Mouse (Mus musculus) limb, embryonic 11.5 days (tissue): ENCODE data around the gene Kirrel3. TPM values are rescaled to one million over a fixed set of nuclear protein-coding genes. Genes with fewer than 3 reads are reported as not detected.

Source experiments
- ATAC-seq: fragments of 200-750 bp; cut with Nextera tagmentation; 2 replicates; pipeline ENCODE4 v1.8.0; 2017; ENCODE audit warnings: low read depth; ENCODE audit not compliant: insufficient number of reproducible peaks, low FRiP score, low TSS enrichment
- DNase-seq: peaks from one replicate; pipeline ENCODE4 v3.0.0-alpha.2; 2015; ENCODE audit warnings: low spot score
- H3K27ac ChIP-seq: fragments of 300-500 bp; sonication (generic); replicated peaks from 2 replicates; pipeline ENCODE4 v1.5.1; 2014; ENCODE audit warnings: low read depth, mild to moderate bottlenecking, low read length
- H3K27me3 ChIP-seq: fragments of 300-500 bp; sonication (generic); 2 replicates; pipeline ENCODE4 v1.6.1; 2014; ENCODE audit warnings: mild to moderate bottlenecking, low read length, mixed read lengths; ENCODE audit not compliant: control insufficient read depth, insufficient read depth
- H3K36me3 ChIP-seq: fragments of 300-500 bp; sonication (generic); 2 replicates; pipeline ENCODE4 v1.6.1; 2014; ENCODE audit warnings: mild to moderate bottlenecking, low read length, moderate library complexity, mixed read lengths; ENCODE audit not compliant: control insufficient read depth, insufficient read depth
- H3K4me1 ChIP-seq: fragments of 300-500 bp; sonication (generic); 2 replicates; pipeline ENCODE4 v1.6.1; 2014; ENCODE audit warnings: low read length, mixed read lengths; ENCODE audit not compliant: control insufficient read depth, insufficient read depth
- H3K4me2 ChIP-seq: fragments of 300-500 bp; sonication (generic); 2 replicates; pipeline ENCODE4 v1.6.1; 2014; ENCODE audit warnings: low read depth, mild to moderate bottlenecking, moderate library complexity; ENCODE audit not compliant: severe bottlenecking
- H3K4me3 ChIP-seq: fragments of 300-500 bp; sonication (generic); 2 replicates; pipeline ENCODE4 v1.5.1; 2014; ENCODE audit warnings: low read depth, low read length
- H3K9ac ChIP-seq: fragments of 300-500 bp; sonication (generic); 2 replicates; pipeline ENCODE4 v1.6.1; 2014; ENCODE audit warnings: mild to moderate bottlenecking, low read length
- H3K9me3 ChIP-seq: fragments of 300-500 bp; sonication (generic); 2 replicates; pipeline ENCODE4 v1.6.1; 2016; ENCODE audit warnings: low read length; ENCODE audit not compliant: control insufficient read depth
- WGBS: fragments of 180-500 bp; shearing (Covaris S2); extraction: QIAGEN DNeasy Blood & Tissue Kit; methylation state at CpG from one replicate; pipeline ENCODE4 v1.1.7; 2014; 5-methylcytosine and 5-hydroxymethylcytosine counted together
- polyA plus RNA-seq: library from polyadenylated mRNA; unstranded; fragments of >200 nt; fragmentation: Nextera tagmentation; extraction: Ambion mirVana; gene quantifications from 2 replicates; pipeline ENCODE4 v1.2.1, GENCODE M21; 2014

The Kirrel3 gene
- polyA plus RNA-seq, 1 experiment from 2014 or later, result 2.6 TPM

DNA sequence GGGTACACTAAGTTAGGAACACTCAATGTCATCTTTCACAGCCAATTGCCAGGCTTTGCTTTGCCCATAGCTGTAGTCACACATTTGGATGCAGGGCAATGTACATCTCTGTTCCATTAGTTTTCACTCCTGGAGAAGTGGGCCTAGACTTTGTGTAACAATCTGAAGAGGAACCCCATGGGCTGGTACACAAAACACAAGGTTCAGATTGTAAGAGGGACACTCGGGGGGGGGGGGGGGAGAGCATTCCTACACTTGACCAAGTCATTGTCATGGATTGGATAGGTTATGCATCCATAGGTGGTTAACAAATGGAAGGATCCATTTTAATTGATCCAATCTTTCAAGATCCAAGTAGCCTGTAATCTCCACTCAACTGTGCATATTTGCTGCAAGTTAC is 75.6 kb downstream of the Kirrel3 start:
- DNase-seq, result no peak
- H3K27me3 ChIP-seq, result no peaks in the 10 kb centered on the region
- no peak overlapping the region for H3K4me2 ChIP-seq
- H3K4me3 ChIP-seq, result no peak overlapping the region
- H3K9ac ChIP-seq, result no peak overlapping the region
- no peaks in the 10 kb centered on the region for H3K9me3 ChIP-seq
- ATAC-seq, result no peak
- H3K36me3 ChIP-seq, result no peaks in the 10 kb centered on the region
- no peak overlapping the region for H3K27ac ChIP-seq
- H3K4me1 ChIP-seq, result peaks cover 4% of the 10 kb centered on the region; the same call in 1 of the 2 replicates
- WGBS, result 67% methylated on average over 1 of the region's 1 CpGs

DNA sequence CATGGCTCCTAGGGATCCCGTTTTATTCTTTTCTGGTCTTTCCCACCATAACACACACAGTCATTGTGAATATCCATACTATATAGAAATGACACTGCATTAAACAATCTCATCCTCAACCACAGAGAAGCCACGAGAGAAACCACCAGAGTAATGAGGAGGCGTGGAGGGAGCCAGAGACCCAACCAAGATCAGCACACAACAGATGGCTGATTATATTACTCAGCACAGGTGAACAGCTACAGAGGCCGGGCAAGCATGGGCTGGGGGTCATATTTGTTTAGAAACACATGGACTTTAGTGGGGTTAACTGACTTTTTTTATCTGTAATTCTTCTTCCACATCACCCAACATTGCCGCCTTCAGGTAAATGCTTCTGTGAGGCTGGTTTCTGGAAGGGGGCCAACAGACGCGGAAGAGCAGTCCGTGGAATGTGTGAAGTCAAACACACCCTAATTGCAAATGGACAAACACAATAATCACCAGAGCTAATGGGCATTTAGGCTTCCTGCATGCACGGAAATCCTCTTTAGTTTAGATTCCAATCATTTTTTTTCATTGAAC is 76.8 kb downstream of the Kirrel3 start:
- DNase-seq (no peak), ATAC-seq (no peak)
- Histone ChIP-seq H3K4me2 (no peak overlapping the region), H3K36me3 (no peaks in the 10 kb centered on the region), H3K4me1 (peaks cover 4% of the 10 kb centered on the region; the same call in 1 of the 2 replicates), H3K4me3 (no peak overlapping the region), H3K9ac (no peak overlapping the region), H3K27me3 (no peaks in the 10 kb centered on the region), H3K27ac (no peak overlapping the region), H3K9me3 (no peaks in the 10 kb centered on the region)
- WGBS, result 86% methylated on average over 9 of the region's 9 CpGs

DNA sequence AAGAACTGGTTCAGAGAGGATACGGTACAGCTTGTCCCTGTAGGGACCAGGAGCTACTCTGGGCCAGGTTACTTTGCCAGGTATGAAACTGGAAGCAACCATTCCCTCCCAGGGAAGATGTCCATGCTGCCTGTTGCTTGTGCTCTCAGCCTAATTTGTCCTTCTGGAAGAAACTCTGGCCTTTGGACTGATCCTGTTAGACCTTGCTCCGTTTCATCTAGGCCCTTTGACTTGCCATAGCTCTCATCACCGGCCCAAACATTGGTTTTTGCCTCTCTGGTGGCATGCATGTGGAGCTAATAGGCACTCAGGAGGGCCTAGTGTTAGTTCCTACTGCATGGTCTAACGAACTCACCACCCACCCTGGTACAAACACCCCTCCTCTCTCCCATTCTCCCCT is 88.2 kb downstream of the Kirrel3 start:
- no peaks in the 10 kb centered on the region for H3K9me3 ChIP-seq
- DNase-seq (no peak), ATAC-seq (no peak)
- no peak overlapping the region for H3K9ac ChIP-seq
- H3K4me3 ChIP-seq, result no peak overlapping the region
- H3K27me3 ChIP-seq, result no peaks in the 10 kb centered on the region
- no peaks in the 10 kb centered on the region for H3K4me1 ChIP-seq
- H3K27ac ChIP-seq, result no peak overlapping the region
- H3K36me3 ChIP-seq, result no peaks in the 10 kb centered on the region
- WGBS, result 82% methylated on average over 4 of the region's 4 CpGs
- H3K4me2 ChIP-seq, result no peak overlapping the region

DNA sequence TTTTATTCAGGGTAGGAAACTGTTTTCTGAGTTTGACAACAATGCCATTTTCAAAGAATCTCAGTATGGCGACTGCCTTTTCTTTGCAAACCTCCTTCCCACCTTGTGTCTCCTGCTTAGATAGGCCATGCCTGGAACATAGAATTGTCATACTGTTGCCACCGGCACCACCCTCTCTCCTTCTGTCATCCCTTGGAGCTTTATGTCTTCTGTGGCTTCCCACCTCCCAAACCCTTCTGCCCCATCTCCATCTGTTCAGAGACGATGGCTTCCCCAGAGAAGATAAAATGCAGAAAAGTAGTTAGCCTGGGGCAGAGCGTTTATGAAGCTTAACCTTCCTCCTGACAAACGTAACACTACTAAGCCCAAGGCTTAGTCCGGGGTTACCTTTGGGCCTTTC is 88.9 kb downstream of the Kirrel3 start:
- Histone ChIP-seq H3K27me3 (no peaks in the 10 kb centered on the region), H3K9me3 (no peaks in the 10 kb centered on the region), H3K36me3 (no peaks in the 10 kb centered on the region), H3K4me3 (no peak overlapping the region), H3K27ac (no peak overlapping the region), H3K4me2 (no peak overlapping the region), H3K4me1 (no peaks in the 10 kb centered on the region), H3K9ac (no peak overlapping the region)
- ATAC-seq, result no peak
- 91% methylated on average over 6 of the region's 6 CpGs for WGBS
- DNase-seq, result no peak

DNA sequence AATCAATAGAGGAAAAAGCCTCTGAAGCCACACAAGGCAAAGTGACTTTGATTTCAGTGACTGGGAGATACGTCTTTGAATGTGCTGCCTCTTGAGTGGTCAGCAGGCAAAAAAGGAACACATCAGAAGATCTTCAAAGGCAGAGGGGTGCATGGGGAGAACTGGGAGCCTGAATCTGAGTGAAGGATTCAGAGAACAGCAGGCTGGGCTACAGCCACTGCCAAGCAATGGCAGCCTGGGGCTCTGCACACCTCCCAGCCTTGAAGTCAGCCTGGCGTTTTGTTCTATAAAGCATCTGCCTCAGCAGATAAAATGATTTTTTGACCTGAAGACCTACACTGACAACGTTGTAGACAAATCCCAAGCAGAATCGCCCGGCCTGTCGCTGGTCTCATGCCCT is 93.5 kb downstream of the Kirrel3 start:
- Histone ChIP-seq H3K4me3 (no peak overlapping the region), H3K27ac (no peak overlapping the region), H3K36me3 (no peaks in the 10 kb centered on the region), H3K9ac (no peak overlapping the region), H3K27me3 (no peaks in the 10 kb centered on the region), H3K4me1 (no peaks in the 10 kb centered on the region), H3K9me3 (no peaks in the 10 kb centered on the region), H3K4me2 (no peak overlapping the region)
- no peak for ATAC-seq
- DNase-seq, result no peak
- 85% methylated on average over 6 of the region's 6 CpGs for WGBS

DNA sequence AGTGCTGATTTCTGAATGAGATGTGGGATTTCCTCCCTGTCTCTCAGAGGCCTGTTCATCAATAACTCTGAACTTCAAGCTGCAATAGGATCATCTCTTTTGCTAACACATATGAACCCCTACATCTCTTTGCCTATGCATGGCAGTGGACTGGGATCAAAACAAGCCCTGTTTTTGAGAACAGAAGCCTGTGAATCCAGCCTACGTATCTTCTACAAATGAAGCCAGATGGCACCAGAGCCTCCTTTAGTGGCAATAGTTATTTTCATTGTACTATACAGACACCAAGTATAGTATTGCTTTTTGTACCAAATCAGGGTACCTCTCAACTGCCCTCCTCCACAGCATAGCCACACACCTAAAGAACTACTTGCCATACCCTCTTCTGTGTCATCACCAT is 94.4 kb downstream of the Kirrel3 start:
- no peak overlapping the region for H3K27ac ChIP-seq
- H3K9ac ChIP-seq, result no peak overlapping the region
- H3K4me3 ChIP-seq, result no peak overlapping the region
- DNase-seq (no peak), ATAC-seq (no peak)
- no peaks in the 10 kb centered on the region for H3K27me3 ChIP-seq
- H3K9me3 ChIP-seq, result no peaks in the 10 kb centered on the region
- H3K4me2 ChIP-seq, result no peak overlapping the region
- no peaks in the 10 kb centered on the region for H3K4me1 ChIP-seq
- H3K36me3 ChIP-seq, result no peaks in the 10 kb centered on the region
- 88% methylated on average over 1 of the region's 1 CpGs for WGBS

DNA sequence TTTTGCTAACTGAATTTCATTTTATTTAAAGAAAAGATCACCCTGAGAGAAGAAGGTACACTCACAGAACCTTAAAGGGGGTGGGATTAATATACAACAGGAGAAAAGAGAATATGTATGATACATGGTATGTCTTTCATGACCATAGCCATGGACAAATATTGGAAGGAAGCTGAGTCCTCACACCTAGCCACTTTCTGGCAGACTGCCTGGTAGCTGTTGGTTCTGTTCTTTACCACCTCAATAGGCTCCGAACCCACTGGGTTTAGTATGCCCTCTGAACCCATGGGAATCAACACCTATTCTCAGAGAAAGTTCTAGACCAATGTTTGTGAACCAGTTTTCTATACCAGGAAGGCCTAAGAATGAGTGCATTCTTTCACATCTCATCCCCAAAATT is 96.8 kb downstream of the Kirrel3 start:
- Histone ChIP-seq H3K4me3 (no peak overlapping the region), H3K36me3 (no peaks in the 10 kb centered on the region), H3K9me3 (no peaks in the 10 kb centered on the region), H3K27ac (no peak overlapping the region), H3K4me2 (no peak overlapping the region), H3K4me1 (no peaks in the 10 kb centered on the region), H3K9ac (no peak overlapping the region), H3K27me3 (no peaks in the 10 kb centered on the region)
- 86% methylated on average over 1 of the region's 1 CpGs for WGBS
- ATAC-seq (no peak), DNase-seq (no peak)

DNA sequence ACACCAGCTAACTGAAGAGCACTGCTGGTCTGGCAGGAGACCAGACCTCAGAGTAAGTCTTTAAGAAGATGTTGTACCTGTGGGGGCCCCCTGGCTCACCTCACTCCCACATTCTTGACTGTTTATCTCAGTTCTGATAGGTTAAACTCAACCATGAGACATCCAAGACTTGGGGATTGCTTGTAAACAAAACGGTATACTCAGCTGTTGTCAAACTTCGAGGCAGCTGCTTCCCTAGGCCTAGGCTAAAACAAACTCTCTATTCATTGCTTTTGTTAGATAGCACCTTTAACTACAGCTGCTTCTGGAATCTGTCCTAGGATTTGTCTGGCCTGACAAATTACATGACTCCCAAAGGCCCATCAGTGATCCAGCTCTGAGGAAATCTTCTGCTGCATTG is 99.8 kb downstream of the Kirrel3 start:
- no peak for ATAC-seq
- Histone ChIP-seq H3K9me3 (no peaks in the 10 kb centered on the region), H3K4me2 (no peak overlapping the region), H3K4me1 (no peaks in the 10 kb centered on the region), H3K27me3 (no peaks in the 10 kb centered on the region), H3K9ac (no peak overlapping the region), H3K27ac (no peak overlapping the region), H3K4me3 (no peak overlapping the region), H3K36me3 (no peaks in the 10 kb centered on the region)
- DNase-seq, result no peak
- WGBS, result 26% methylated on average over 2 of the region's 2 CpGs

DNA sequence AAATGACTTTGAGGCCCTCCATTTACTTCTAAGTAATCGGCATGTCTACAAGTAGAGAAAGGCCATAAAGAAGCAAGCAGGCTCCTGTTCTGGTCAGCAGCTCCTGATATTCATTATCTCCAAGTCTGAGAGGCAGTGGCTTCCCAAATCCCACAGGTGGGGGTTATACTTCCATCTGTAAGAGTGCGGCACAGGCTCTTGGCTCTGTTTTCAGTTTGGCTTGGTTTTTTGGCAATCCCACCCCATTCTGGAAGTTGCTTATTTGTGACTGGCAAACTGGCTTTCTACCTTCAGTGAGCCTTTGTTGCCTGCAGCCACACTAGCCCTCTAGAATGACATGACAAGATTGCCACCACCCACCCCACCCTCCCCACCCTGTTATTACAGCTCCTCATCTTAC is 100.4 kb downstream of the Kirrel3 start:
- no peak overlapping the region for H3K4me3 ChIP-seq
- H3K4me1 ChIP-seq, result no peaks in the 10 kb centered on the region
- no peaks in the 10 kb centered on the region for H3K9me3 ChIP-seq
- ATAC-seq (no peak), DNase-seq (no peak)
- H3K36me3 ChIP-seq, result no peaks in the 10 kb centered on the region
- H3K27ac ChIP-seq, result no peak overlapping the region
- no peak overlapping the region for H3K9ac ChIP-seq
- H3K4me2 ChIP-seq, result no peak overlapping the region
- no peaks in the 10 kb centered on the region for H3K27me3 ChIP-seq
- 38% methylated on average over 2 of the region's 2 CpGs for WGBS
